Mouse (Mus musculus): Measurements from ENCODE around the gene 1700016H13Rik. TPM values are rescaled to one million over a fixed set of nuclear protein-coding genes. Genes with fewer than 3 reads are reported as not detected.

1700016H13Rik gene
- polyA plus RNA-seq, 1 experiment from 2014 or later = 0.26 TPM

DNA sequence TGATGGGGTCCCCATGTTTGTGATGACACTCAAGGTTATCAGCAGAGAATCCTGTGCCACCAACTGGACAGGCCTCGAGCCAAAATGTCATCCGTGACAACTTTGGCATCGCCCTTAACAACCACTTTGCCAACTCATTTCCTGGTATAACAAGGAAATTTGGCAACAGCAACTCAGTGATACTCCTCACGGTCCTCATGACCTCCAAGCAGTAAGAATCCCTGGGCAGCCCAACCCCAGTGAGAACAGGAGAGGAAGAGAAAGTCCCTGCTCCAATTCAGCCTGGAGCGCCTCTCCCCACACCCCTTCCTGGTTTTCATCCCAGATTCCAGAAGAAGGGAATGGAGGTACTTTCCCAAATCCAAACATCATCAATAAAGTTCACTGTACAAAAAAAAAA lies 31.0 kb downstream of the 1700016H13Rik start:
- Histone ChIP-seq H3K9ac (no peak overlapping the region), H3K27me3 (no peaks in the 10 kb centered on the region), H3K4me2 (no peak overlapping the region), H3K27ac (no peak overlapping the region), H3K4me3 (no peak overlapping the region), H3K36me3 (no peaks in the 10 kb centered on the region), H3K9me3 (no peaks in the 10 kb centered on the region), H3K4me1 (peaks cover 20% of the 10 kb centered on the region)
- 91% methylated on average over 5 of the region's 5 CpGs for WGBS
- no peak for ATAC-seq (ENCODE audit: insufficient number of reproducible peaks, low FRiP score, low TSS enrichment, low read depth)

DNA sequence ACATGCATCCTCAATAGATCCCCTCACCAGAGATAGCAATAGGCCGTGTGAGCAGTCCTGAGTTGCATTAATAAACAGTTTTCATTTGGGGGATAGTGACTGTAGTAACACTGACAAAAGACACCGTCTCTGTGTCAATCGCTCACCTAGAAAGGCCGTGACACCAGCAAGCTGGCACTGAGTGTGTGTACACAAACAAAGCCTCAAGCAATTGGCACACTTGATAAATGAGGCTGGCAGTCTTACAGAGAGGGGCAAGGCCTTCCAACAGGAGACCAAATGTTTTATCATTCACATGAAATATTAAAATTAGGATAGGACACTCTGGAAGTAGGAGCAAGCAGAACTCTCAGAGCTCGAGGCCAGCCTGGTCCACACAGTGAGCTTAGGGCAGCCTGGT lies 33.5 kb downstream of the 1700016H13Rik start:
- H3K36me3 ChIP-seq = no peaks in the 10 kb centered on the region
- H3K4me3 ChIP-seq = no peak overlapping the region
- H3K9ac ChIP-seq = no peak overlapping the region
- 93% methylated on average over 5 of the region's 5 CpGs for WGBS
- H3K27ac ChIP-seq = no peak overlapping the region
- no peak overlapping the region for H3K4me2 ChIP-seq
- no peak for ATAC-seq (ENCODE audit: insufficient number of reproducible peaks, low FRiP score, low TSS enrichment, low read depth)
- H3K4me1 ChIP-seq = peaks cover 11% of the 10 kb centered on the region
- H3K9me3 ChIP-seq = no peaks in the 10 kb centered on the region
- no peaks in the 10 kb centered on the region for H3K27me3 ChIP-seq

DNA sequence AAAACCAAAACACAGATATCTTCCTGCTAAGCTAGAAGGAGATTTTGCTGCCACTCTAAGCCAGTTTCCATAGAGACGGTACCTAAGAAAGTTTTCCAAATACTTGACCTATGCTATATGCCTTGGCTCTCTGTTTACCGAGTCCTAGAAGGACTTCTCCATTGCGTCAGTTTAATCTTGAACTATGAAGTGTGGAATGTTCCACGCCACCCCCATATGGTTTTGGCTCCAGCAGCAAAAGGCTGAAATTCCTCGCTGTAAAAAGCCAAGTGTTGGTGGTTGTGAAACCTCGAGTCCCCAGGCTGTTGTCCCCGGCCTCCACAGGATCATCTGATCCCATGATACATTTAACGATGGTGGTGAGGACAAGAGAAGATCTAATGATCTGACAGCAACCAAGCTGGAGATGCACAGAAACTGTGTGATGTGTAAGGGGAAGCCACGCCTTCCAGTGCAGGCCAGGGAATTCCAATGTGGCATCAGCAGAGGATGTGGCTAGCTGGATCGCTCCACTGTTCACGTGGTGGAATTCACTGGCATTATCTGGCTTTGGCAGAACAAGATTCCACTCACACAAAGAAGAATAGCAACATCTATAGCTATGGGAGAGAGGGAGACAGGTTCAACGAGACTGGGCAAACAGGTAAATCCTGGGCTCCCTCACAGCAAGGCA lies 35.4 kb downstream of the 1700016H13Rik start:
- Histone ChIP-seq H3K36me3 (no peaks in the 10 kb centered on the region), H3K9ac (no peak overlapping the region), H3K9me3 (no peaks in the 10 kb centered on the region), H3K4me1 (peaks cover 14% of the 10 kb centered on the region), H3K4me2 (no peak overlapping the region), H3K27me3 (no peaks in the 10 kb centered on the region), H3K27ac (peak overlapping the region; percentile 77), H3K4me3 (no peak overlapping the region)
- ATAC-seq (ENCODE audit: insufficient number of reproducible peaks, low FRiP score, low TSS enrichment, low read depth) = 0 out of 2 replicates have a peak, but pooled peaks have one; percentile 65
- 38% methylated on average over 12 of the region's 12 CpGs for WGBS

DNA sequence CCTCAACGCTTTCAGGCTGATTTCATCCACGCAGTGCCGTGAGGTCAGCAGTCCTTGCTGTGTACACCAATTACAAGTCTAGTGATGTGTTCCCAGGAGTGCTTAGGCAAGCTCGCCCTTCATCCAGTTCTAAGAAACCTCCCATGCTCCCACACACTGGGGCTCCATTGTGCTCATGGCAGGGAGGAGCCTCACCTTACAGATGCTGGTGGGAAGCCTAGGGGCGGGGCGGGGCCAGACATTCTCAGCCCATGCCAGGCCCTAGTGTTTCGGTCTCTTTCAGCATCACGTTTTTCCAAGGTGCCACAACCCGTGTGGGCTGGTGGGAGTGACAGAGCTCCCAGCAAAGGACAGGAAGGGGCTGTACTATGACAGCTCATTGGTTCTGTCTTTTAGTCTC lies 38.6 kb downstream of the 1700016H13Rik start:
- no peak overlapping the region for H3K9ac ChIP-seq
- no peaks in the 10 kb centered on the region for H3K9me3 ChIP-seq
- no peak overlapping the region for H3K27ac ChIP-seq
- 70% methylated on average over 9 of the region's 9 CpGs for WGBS
- peaks cover 14% of the 10 kb centered on the region for H3K4me1 ChIP-seq
- no peak for ATAC-seq (ENCODE audit: insufficient number of reproducible peaks, low FRiP score, low TSS enrichment, low read depth)
- H3K4me2 ChIP-seq = no peak overlapping the region
- H3K4me3 ChIP-seq = no peak overlapping the region
- H3K27me3 ChIP-seq = no peaks in the 10 kb centered on the region
- no peaks in the 10 kb centered on the region for H3K36me3 ChIP-seq

DNA sequence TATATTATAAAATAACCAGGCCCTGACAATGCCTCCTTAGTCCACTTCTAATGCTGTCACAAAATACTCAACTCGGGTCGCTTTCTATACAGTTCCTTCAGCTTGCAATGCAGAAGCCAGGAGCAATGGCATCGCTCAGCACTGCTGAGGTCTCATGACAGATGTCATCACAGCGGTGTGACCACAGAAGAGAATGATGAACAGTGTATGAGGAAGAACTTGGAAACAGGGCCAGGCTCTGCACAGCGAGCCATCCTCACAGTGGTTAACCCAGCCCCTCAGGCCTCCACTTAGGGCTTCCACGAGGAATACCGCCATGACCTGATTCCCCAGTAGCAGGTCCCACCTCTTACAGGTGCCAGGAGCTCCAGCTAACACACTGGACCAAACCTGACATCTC lies 41.5 kb downstream of the 1700016H13Rik start:
- Histone ChIP-seq H3K27me3 (no peaks in the 10 kb centered on the region), H3K27ac (no peak overlapping the region), H3K36me3 (no peaks in the 10 kb centered on the region), H3K9ac (no peak overlapping the region), H3K4me3 (no peak overlapping the region), H3K4me1 (peaks cover 3% of the 10 kb centered on the region; the same call in 1 of the 2 replicates), H3K4me2 (no peak overlapping the region), H3K9me3 (no peaks in the 10 kb centered on the region)
- 84% methylated on average over 7 of the region's 7 CpGs for WGBS
- ATAC-seq (ENCODE audit: insufficient number of reproducible peaks, low FRiP score, low TSS enrichment, low read depth) = no peak

DNA sequence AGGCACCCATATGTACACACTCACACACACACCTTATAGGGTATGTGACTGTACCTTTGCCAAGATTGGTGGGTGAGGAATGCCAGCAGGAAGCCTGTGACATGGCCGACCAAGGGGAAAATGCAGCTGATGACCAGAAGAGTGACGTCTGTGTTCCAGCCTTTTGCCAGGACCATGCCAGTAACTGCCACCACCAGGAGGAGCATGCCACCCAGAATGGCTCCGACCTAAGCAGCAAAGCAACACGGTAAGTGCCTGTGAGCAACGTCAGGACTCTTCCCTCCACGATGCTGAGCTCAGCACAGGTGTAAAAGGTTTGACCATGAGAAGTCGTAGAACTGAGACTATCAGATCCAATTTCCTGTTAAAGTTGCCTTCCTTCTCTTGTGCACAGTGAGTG lies 43.5 kb downstream of the 1700016H13Rik start:
- H3K27ac ChIP-seq = no peak overlapping the region
- peaks cover 2% of the 10 kb centered on the region; the same call in 1 of the 2 replicates for H3K4me1 ChIP-seq
- ATAC-seq (ENCODE audit: insufficient number of reproducible peaks, low FRiP score, low TSS enrichment, low read depth) = no peak
- H3K9ac ChIP-seq = no peak overlapping the region
- no peak overlapping the region for H3K4me3 ChIP-seq
- H3K36me3 ChIP-seq = no peaks in the 10 kb centered on the region
- H3K4me2 ChIP-seq = no peak overlapping the region
- no peaks in the 10 kb centered on the region for H3K27me3 ChIP-seq
- WGBS = 79% methylated on average over 7 of the region's 7 CpGs
- H3K9me3 ChIP-seq = no peaks in the 10 kb centered on the region

DNA sequence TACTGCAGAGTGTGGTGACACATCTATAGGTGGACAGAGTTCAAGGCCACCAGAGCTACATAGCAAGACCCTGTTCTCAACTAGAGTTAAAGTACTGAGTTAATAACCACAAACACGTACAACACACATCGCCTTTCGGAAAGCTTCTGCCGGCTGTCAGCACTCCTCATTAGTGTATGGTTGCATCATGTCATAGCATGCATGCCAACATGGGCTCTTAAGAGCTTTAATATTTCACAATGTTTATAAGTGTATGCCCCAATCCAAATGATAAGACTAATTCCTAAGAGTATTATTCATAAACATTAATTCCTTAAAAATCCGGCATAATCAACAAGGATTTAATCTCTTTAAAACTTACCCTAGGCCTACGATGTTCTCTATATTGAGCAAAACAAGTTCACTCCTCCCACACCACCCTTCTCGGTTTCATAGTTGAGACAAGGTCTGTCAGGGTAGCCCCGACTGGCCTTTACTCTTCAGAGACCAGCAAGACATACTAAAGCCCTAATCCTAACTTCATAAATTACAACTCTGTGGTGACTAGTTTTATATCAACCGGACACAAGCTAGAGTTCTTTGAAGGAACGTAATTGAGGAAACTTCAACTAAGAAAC lies 44.8 kb downstream of the 1700016H13Rik start:
- 80% methylated on average over 10 of the region's 10 CpGs for WGBS
- Histone ChIP-seq H3K27ac (peak overlapping the region; percentile 7; the same call in 1 of the 2 replicates), H3K27me3 (no peaks in the 10 kb centered on the region), H3K4me3 (no peak overlapping the region), H3K4me2 (no peak overlapping the region), H3K9me3 (no peaks in the 10 kb centered on the region), H3K4me1 (no peaks in the 10 kb centered on the region), H3K36me3 (no peaks in the 10 kb centered on the region), H3K9ac (no peak overlapping the region)
- no peak for ATAC-seq (ENCODE audit: insufficient number of reproducible peaks, low FRiP score, low TSS enrichment, low read depth)

DNA sequence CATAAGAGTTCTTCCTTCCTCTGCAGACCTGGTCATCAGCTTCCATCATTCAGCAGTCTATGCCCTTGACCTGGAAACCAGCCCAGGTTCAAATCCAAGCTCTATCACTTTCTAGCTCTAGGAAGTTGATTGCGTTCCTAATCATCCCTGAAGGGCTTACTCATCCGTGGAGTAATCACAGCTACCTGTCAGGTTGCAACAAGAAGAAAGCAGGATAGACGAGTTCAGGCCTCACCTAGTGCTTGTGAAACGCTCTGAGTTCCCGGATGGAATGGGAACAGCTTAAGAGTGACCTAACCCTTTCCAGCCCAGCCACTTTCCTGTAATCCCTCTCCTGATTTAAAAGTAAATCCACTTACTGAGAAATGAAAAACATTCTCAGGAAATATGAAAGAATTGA lies 45.7 kb downstream of the 1700016H13Rik start:
- H3K36me3 ChIP-seq = no peaks in the 10 kb centered on the region
- no peak overlapping the region for H3K27ac ChIP-seq
- no peak overlapping the region for H3K9ac ChIP-seq
- H3K27me3 ChIP-seq = no peaks in the 10 kb centered on the region
- no peak for ATAC-seq (ENCODE audit: insufficient number of reproducible peaks, low FRiP score, low TSS enrichment, low read depth)
- 56% methylated on average over 5 of the region's 5 CpGs for WGBS
- no peak overlapping the region for H3K4me2 ChIP-seq
- H3K4me3 ChIP-seq = no peak overlapping the region
- H3K4me1 ChIP-seq = no peaks in the 10 kb centered on the region
- no peaks in the 10 kb centered on the region for H3K9me3 ChIP-seq

DNA sequence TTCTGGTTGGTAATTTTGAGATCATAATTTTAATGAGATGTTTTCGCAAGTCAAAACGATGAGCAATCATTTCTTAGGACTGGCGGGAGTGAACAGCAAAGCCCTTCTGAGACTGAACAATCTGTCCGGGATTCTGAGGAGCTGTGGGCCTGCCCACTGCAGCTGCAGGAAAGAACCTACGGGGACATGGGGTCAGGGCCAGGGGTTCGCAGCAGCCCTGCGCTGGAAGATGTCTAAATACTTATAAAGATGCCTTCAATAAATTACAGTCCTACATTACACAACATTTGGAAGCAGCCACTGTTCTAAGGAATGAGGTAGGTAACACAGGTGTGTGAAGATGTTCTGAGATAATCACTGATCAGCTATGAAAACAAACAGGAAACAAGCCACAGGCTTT lies 50.1 kb downstream of the 1700016H13Rik start:
- H3K27me3 ChIP-seq = no peaks in the 10 kb centered on the region
- no peaks in the 10 kb centered on the region for H3K36me3 ChIP-seq
- no peak overlapping the region for H3K27ac ChIP-seq
- no peak for ATAC-seq (ENCODE audit: insufficient number of reproducible peaks, low FRiP score, low TSS enrichment, low read depth)
- WGBS = 66% methylated on average over 7 of the region's 7 CpGs
- no peak overlapping the region for H3K4me2 ChIP-seq
- no peak overlapping the region for H3K9ac ChIP-seq
- H3K4me3 ChIP-seq = no peak overlapping the region
- H3K9me3 ChIP-seq = no peaks in the 10 kb centered on the region
- H3K4me1 ChIP-seq = peaks cover 4% of the 10 kb centered on the region

DNA sequence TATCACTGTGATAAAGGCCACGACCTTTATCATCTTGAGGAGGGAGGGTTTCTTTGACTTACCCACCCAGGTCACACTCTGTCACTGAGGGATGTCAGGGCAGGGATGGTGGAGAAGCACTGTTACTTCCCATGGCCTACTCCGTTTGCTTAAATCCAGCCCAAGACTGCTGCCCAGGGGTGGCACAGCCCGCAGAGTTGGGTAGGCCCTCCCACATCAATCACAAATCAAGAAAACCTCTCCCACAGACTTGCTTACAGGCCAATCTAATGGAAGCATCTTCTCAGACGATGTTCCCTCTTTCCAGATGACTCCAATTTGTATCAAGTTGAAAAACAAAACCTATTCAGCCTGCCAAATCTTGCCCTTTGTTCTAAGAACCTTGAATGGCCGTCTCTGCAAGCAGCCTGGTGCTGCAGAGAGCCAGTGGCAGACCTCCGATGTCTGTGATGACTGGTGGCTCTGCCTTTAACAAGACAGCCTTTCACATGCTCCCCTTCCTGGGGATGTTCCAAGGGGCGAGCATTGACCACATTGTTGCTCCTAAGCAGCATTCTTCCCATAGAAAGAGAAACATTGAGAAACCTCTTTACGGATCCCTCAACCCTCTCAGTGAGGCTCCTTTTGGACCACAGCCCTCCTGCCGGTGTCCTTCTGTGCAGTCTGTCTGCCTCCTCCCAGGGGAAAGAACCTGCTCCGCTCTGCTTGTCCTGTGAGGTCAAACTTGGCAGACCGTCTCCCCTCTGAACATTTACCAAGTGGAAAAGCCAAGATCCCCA lies 52.5 kb downstream of the 1700016H13Rik start:
- Histone ChIP-seq H3K4me1 (peaks cover 19% of the 10 kb centered on the region), H3K27me3 (no peaks in the 10 kb centered on the region), H3K9ac (no peak overlapping the region), H3K4me3 (no peak overlapping the region), H3K36me3 (no peaks in the 10 kb centered on the region), H3K27ac (no peak overlapping the region; the same call in 1 of the 2 replicates), H3K4me2 (no peak overlapping the region), H3K9me3 (no peaks in the 10 kb centered on the region)
- 64% methylated on average over 11 of the region's 11 CpGs for WGBS
- no peak for ATAC-seq (ENCODE audit: insufficient number of reproducible peaks, low FRiP score, low TSS enrichment, low read depth)

DNA sequence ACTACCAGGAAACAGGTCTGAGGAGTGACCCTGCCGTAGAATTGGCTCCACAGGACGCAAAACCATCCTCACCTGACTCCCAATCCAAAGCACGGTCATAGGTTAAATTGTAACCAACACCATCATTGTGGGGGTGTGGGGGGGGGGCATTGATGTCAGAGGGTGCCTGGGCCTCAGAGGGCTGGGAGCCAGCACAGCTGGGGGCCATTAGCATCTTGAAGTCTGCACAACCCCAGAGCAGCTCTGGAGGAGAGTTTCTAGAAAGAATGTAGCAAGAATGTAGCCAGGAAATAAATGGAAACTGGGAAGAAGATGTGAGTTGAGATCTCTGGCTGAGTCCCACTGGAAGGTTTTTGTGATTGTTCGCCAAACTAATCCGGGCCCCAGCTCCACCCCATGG lies 56.9 kb downstream of the 1700016H13Rik start:
- H3K4me3 ChIP-seq = no peak overlapping the region
- H3K27me3 ChIP-seq = no peaks in the 10 kb centered on the region
- no peaks in the 10 kb centered on the region for H3K9me3 ChIP-seq
- H3K4me2 ChIP-seq = no peak overlapping the region
- H3K9ac ChIP-seq = no peak overlapping the region
- H3K27ac ChIP-seq = peak overlapping the region; percentile 39
- no peak for ATAC-seq (ENCODE audit: insufficient number of reproducible peaks, low FRiP score, low TSS enrichment, low read depth)
- H3K4me1 ChIP-seq = peaks cover 32% of the 10 kb centered on the region
- H3K36me3 ChIP-seq = no peaks in the 10 kb centered on the region
- WGBS = 54% methylated on average over 5 of the region's 5 CpGs

DNA sequence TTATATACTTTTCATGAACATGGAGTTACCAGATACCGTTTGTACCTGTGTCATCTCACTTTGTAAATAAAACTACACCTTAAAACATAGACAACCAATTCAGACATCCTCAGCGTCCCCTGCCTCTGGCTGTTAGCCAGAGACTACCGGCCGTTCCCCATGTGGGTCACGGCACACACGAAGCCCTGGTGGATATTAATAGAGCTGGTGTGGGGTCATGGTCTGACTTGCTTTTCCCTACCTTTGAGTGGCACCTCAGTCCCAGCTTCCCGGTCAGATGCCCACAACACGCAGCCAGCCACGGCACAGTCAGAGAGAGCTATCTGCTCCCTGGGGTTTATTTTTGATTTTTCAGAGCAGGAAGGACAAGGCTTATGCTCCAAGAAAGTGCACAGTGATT lies 57.5 kb downstream of the 1700016H13Rik start:
- Histone ChIP-seq H3K4me2 (no peak overlapping the region), H3K9me3 (no peaks in the 10 kb centered on the region), H3K36me3 (no peaks in the 10 kb centered on the region), H3K4me3 (no peak overlapping the region), H3K27ac (peak overlapping the region; percentile 29; the same call in 1 of the 2 replicates), H3K27me3 (no peaks in the 10 kb centered on the region), H3K9ac (no peak overlapping the region), H3K4me1 (peaks cover 27% of the 10 kb centered on the region)
- no peak for ATAC-seq (ENCODE audit: insufficient number of reproducible peaks, low FRiP score, low TSS enrichment, low read depth)
- WGBS = 64% methylated on average over 9 of the region's 9 CpGs

All from limb, embryonic 15.5 days (tissue).